Mouse (Mus musculus): ENCODE measurements around the gene Gm867. TPM values are rescaled to one million over a fixed set of nuclear protein-coding genes. Genes with fewer than 3 reads are reported as not detected.

Gene Gm867
- polyA plus RNA-seq, 1 experiment = 1.3 TPM

- WGBS = 43% methylated on average over 18 of the region's 18 CpGs
- H3K4me3 ChIP-seq (ENCODE audit: insufficient read depth, low read depth, low read length) = peak overlapping the region; percentile 89
- peaks cover 8% of the 10 kb centered on the region for H3K4me1 ChIP-seq (ENCODE audit: control insufficient read depth, insufficient read depth, low read length)
- no peaks in the 10 kb centered on the region for H3K36me3 ChIP-seq (ENCODE audit: control insufficient read depth, insufficient read depth, low read length)
- no peak for TF ChIP-seq CTCF (conservative IDR thresholded peaks at IDR 0.05; ENCODE audit: insufficient read depth, insufficient read length, low read depth, low read length)
- no peak for TF ChIP-seq POLR2A (IDR thresholded peaks at IDR 0.05; ENCODE audit: low read depth, low read length)
- peak overlapping the region; percentile 1; the same call in 1 of the 2 replicates for H3K27ac ChIP-seq (ENCODE audit: insufficient read depth, low read depth, low read length)
- peak; percentile 58 for DNase-seq
- H3K27me3 ChIP-seq (replicated peaks; ENCODE audit: control insufficient read depth, insufficient read depth, low read length) = no peaks in the 10 kb centered on the region
These were observed 3.4 kb downstream of the Gm867 start for GRCm38 (mm10) chr10:75936909-75937667.

DNA sequence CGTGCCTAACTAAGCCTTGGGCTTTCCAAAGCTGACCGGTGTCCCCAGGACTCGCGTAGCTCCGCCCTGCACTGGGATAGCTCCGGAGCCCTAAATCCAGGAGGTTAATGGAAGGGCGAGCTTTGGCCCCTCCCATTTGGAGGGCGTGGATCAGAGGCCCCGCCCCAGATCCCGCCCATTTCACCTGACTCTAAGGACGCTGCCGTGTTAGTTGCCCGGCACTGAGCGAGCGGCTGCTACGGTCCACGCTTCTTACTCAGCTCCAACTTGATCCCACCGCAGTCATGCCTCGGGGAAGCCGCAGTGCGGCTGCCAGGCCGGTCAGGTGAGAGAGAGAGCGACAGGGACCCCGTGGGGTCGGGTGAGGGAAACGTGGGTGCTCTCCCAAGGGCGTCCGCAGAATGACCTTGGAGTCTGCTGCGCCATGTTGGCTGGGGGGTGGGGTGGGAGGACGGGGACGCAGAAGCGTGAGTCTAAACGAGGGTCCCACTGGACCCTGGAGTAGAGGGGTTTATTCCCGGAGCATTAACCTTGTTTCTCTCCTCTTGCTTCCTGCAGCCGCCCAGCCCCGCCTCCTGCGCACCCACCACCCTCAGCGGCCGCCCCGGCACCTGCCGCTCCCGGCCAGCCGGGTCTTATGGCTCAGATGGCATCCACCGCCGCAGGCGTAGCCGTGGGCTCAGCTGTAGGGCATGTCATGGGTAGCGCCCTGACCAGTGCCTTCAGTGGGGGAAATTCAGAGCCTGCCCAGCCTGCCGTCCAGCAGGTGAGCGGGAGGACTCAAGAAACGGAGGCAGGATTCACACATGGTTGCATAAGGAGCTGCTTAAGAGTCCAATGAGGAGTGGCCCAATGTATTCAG, 4.6 kb downstream of the Gm867 start, which contains the start of gene Mmp11:
TSS of gene Mmp11 (minus strand) at position 817 of the 862 bp plus-strand sequence.
- TF ChIP-seq CTCF (conservative IDR thresholded peaks at IDR 0.05; ENCODE audit: insufficient read depth, insufficient read length, low read depth, low read length) (no peak), POLR2A (IDR thresholded peaks at IDR 0.05; ENCODE audit: low read depth, low read length) (peak; percentile 95)
- WGBS = 7% methylated on average over 51 of the region's 51 CpGs
- Histone ChIP-seq H3K27me3 (replicated peaks; ENCODE audit: control insufficient read depth, insufficient read depth, low read length) (no peaks in the 10 kb centered on the region), H3K27ac (ENCODE audit: insufficient read depth, low read depth, low read length) (peak within 1 kb of the TSS; percentile 96), H3K36me3 (ENCODE audit: control insufficient read depth, insufficient read depth, low read length) (no peaks in the 10 kb centered on the region), H3K4me3 (ENCODE audit: insufficient read depth, low read depth, low read length) (peak within 1 kb of the TSS; percentile 89), H3K4me1 (ENCODE audit: control insufficient read depth, insufficient read depth, low read length) (peaks cover 8% of the 10 kb centered on the region)
- peak; percentile 95 for DNase-seq

DNA sequence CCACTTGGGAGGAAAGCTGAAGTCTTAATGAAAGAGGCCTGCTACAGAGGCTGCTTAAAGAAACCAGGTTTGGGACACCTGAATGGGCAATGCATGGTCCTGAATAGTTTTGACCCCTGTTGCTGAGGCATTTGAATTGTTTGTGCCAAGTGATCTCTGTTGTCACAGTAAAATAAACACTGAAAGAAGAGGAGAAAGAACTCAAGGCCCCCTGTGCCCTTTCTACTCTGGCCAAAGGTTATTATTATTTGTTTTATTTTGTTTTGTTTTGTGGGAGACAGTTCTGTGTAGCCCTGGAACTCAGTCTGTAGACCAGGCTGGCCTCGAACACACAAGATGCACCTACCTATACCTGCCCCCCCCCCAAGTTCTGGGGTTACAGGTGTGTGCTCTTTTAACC, 5.5 kb downstream of the Gm867 start:
- Histone ChIP-seq H3K4me1 (ENCODE audit: control insufficient read depth, insufficient read depth, low read length) (peaks cover 14% of the 10 kb centered on the region), H3K4me3 (ENCODE audit: insufficient read depth, low read depth, low read length) (no peak overlapping the region), H3K27me3 (replicated peaks; ENCODE audit: control insufficient read depth, insufficient read depth, low read length) (no peaks in the 10 kb centered on the region), H3K27ac (ENCODE audit: insufficient read depth, low read depth, low read length) (peak overlapping the region; percentile 91; the same call in 1 of the 2 replicates), H3K36me3 (ENCODE audit: control insufficient read depth, insufficient read depth, low read length) (no peaks in the 10 kb centered on the region)
- no peak for DNase-seq
- TF ChIP-seq POLR2A (IDR thresholded peaks at IDR 0.05; ENCODE audit: low read depth, low read length) (no peak), CTCF (conservative IDR thresholded peaks at IDR 0.05; ENCODE audit: insufficient read depth, insufficient read length, low read depth, low read length) (no peak)
- 86% methylated on average over 1 of the region's 1 CpGs for WGBS

- Histone ChIP-seq H3K4me1 (ENCODE audit: control insufficient read depth, insufficient read depth, low read length) (peaks cover 14% of the 10 kb centered on the region), H3K36me3 (ENCODE audit: control insufficient read depth, insufficient read depth, low read length) (no peaks in the 10 kb centered on the region), H3K27me3 (replicated peaks; ENCODE audit: control insufficient read depth, insufficient read depth, low read length) (no peaks in the 10 kb centered on the region), H3K27ac (ENCODE audit: insufficient read depth, low read depth, low read length) (0 out of 2 replicates have a peak within 1 kb of the TSS, but pooled peaks have one; percentile 3), H3K4me3 (ENCODE audit: insufficient read depth, low read depth, low read length) (peak within 1 kb of the TSS; percentile 62)
- no peak for TF ChIP-seq CTCF (conservative IDR thresholded peaks at IDR 0.05; ENCODE audit: insufficient read depth, insufficient read length, low read depth, low read length)
- TF ChIP-seq POLR2A (IDR thresholded peaks at IDR 0.05; ENCODE audit: low read depth, low read length) = no peak
- DNase-seq = no peak
- 35% methylated on average over 6 of the region's 6 CpGs for WGBS
These were observed 7.6 kb downstream of the Gm867 start, which contains the start of gene Chchd10 for GRCm38 (mm10) chr10:75932891-75933290. Chchd10 (plus strand) TSS chr10:75933130.

- peaks cover 14% of the 10 kb centered on the region for H3K4me1 ChIP-seq (ENCODE audit: control insufficient read depth, insufficient read depth, low read length)
- 6% methylated on average over 36 of the region's 44 CpGs for WGBS
These were observed 8.3 kb downstream of the Gm867 start for GRCm38 (mm10) chr10:75932081-75932678.

GRCm38 (mm10) chr10:75931311-75931710, 9.2 kb downstream of the Gm867 start:
- peak overlapping the region; percentile 62; the same call in 1 of the 2 replicates for H3K4me3 ChIP-seq (ENCODE audit: insufficient read depth, low read depth, low read length)
- no peaks in the 10 kb centered on the region for H3K36me3 ChIP-seq (ENCODE audit: control insufficient read depth, insufficient read depth, low read length)
- TF ChIP-seq POLR2A (IDR thresholded peaks at IDR 0.05; ENCODE audit: low read depth, low read length) (no peak), CTCF (conservative IDR thresholded peaks at IDR 0.05; ENCODE audit: insufficient read depth, insufficient read length, low read depth, low read length) (no peak)
- peaks cover 14% of the 10 kb centered on the region for H3K4me1 ChIP-seq (ENCODE audit: control insufficient read depth, insufficient read depth, low read length)
- no peaks in the 10 kb centered on the region for H3K27me3 ChIP-seq (replicated peaks; ENCODE audit: control insufficient read depth, insufficient read depth, low read length)
- no peak overlapping the region for H3K27ac ChIP-seq (ENCODE audit: insufficient read depth, low read depth, low read length)
- whole genome bisulfite sequencing = 45% methylated on average over 7 of the region's 7 CpGs
- no peak for DNase-seq

More at GRCm38 (mm10) chr10:75932081-75932678, 8.3 kb downstream of the Gm867 start:
- no peaks in the 10 kb centered on the region for H3K36me3 ChIP-seq (ENCODE audit: control insufficient read depth, insufficient read depth, low read length)
- TF ChIP-seq CTCF (conservative IDR thresholded peaks at IDR 0.05; ENCODE audit: insufficient read depth, insufficient read length, low read depth, low read length) = no peak
- TF ChIP-seq POLR2A (IDR thresholded peaks at IDR 0.05; ENCODE audit: low read depth, low read length) = no peak
- peak; percentile 63 for DNase-seq
- H3K4me3 ChIP-seq (ENCODE audit: insufficient read depth, low read depth, low read length) = peak overlapping the region; percentile 62
- 0 out of 2 replicates have a peak overlapping the region, but pooled peaks have one; percentile 3 for H3K27ac ChIP-seq (ENCODE audit: insufficient read depth, low read depth, low read length)
- no peaks in the 10 kb centered on the region for H3K27me3 ChIP-seq (replicated peaks; ENCODE audit: control insufficient read depth, insufficient read depth, low read length)

Data from kidney, adult 2 months (tissue).